Mouse (Mus musculus) frontal cortex, postnatal 14 days (tissue): ENCODE results near the gene Ulk1.
"Not testable (repeated sequence)": the region's sequence is repeated elsewhere in the genome, so short reads cannot be mapped to it uniquely, and the experiment has no call there.

Source experiments
- DNase-seq, 2 experiments: peaks; one replicate each; pipeline ENCODE4 v3.0.0; 2022; ENCODE audit warnings: low spot score in 2 of 2

Ulk1 gene

GRCm38 (mm10) chr5:110809667-110810325 lies at the start of gene Ulk1:
Ulk1 (minus strand) TSS chr5:110810097.
- peak; percentile 99 for DNase-seq

GRCm38 (mm10) chr5:110859013-110859650 lies 49.2 kb upstream of the Ulk1 start:
- peak in 1 of 2 experiments; percentile 22 for DNase-seq

- DNase-seq, result no peak
These were observed 47.2 kb upstream of the Ulk1 start for GRCm38 (mm10) chr5:110857091-110857490.

- DNase-seq, result no peak
These were observed 43.1 kb upstream of the Ulk1 start for GRCm38 (mm10) chr5:110852990-110853389.

GRCm38 (mm10) chr5:110841046-110841862 lies 31.4 kb upstream of the Ulk1 start:
- no peak for DNase-seq

GRCm38 (mm10) chr5:110840465-110840864 lies 30.6 kb upstream of the Ulk1 start:
- peak; percentile 14 to 16 for DNase-seq

GRCm38 (mm10) chr5:110839678-110840365 lies 29.9 kb upstream of the Ulk1 start, which contains the start of the genes Hscb and Chek2:
Hscb (minus strand) TSS chr5:110839777.
Chek2 (plus strand) TSS chr5:110839979.
- peak; percentile 96 to 98 for DNase-seq

- no peak for DNase-seq
These were observed 29.3 kb upstream of the Ulk1 start for GRCm38 (mm10) chr5:110839038-110839677.

- DNase-seq, result not testable (repeated sequence)
These were observed 28.1 kb upstream of the Ulk1 start for GRCm38 (mm10) chr5:110838016-110838415.

- peak; percentile 15 to 37 for DNase-seq
These were observed 26.1 kb upstream of the Ulk1 start for GRCm38 (mm10) chr5:110835959-110836358.

- no peak for DNase-seq
These were observed 21.3 kb upstream of the Ulk1 start for GRCm38 (mm10) chr5:110831036-110831720.

GRCm38 (mm10) chr5:110827576-110827975 lies 17.7 kb upstream of the Ulk1 start:
- no peak for DNase-seq

- DNase-seq, result no peak
These were observed 17.0 kb upstream of the Ulk1 start for GRCm38 (mm10) chr5:110826781-110827495.

GRCm38 (mm10) chr5:110824421-110824820 lies 14.5 kb upstream of the Ulk1 start:
- no peak for DNase-seq

GRCm38 (mm10) chr5:110808821-110809666 lies 853 bp downstream of the Ulk1 start:
- no peak for DNase-seq

- DNase-seq, result peak; percentile 71 to 74
These were observed 1.8 kb downstream of the Ulk1 start for GRCm38 (mm10) chr5:110808061-110808631.

- DNase-seq, result no peak
These were observed 2.4 kb downstream of the Ulk1 start for GRCm38 (mm10) chr5:110807453-110807852.

GRCm38 (mm10) chr5:110806676-110807075 lies 3.2 kb downstream of the Ulk1 start:
- no peak for DNase-seq

GRCm38 (mm10) chr5:110806154-110806553 lies 3.7 kb downstream of the Ulk1 start:
- no peak for DNase-seq
